Mouse (Mus musculus): ENCODE data around the gene Cog5. TPM values are rescaled to one million over a fixed set of nuclear protein-coding genes. Genes with fewer than 3 reads are reported as not detected.

Cog5 gene
- total RNA-seq, 2 experiments from 2014 or later: 42.1 to 47.9 TPM

DNA sequence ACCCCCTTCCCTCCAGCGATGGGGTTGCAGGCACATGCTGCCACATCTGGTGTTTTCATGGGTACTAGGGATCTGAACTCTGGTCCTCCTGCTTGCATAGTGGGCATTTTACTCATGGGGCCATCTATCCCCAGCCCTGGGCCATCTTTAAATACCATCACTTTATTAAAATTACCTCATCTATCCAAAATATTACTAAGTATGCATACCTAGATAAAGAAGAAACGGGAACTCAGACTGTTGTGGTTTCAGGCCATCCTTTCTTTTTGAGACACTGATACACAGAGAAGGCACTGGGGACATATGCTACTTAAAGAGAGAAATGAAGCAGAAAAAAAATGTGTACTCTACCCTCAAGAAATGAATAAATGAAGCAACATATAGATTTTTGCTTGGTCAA is 331.8 kb downstream of the Cog5 start:
- no peak for DNase-seq (ENCODE audit: extremely low spot score in 1 of 2, low spot score in 2 of 2)

More for the DNA sequence above, 331.8 kb downstream of the Cog5 start:
- intact Hi-C loops (cut with DNase I): no loop called here

Other genes with a start within 250 kb of the Cog5 start
- gene Cbll1, start 155.3 kb upstream of the Cog5 start, total RNA-seq (2021): 10 to 100 TPM; 22.5 to 22.6 TPM
- gene Slc26a4, start 94.9 kb upstream of the Cog5 start, total RNA-seq (2021): 1 to 10 TPM in 1 of 2 experiments, under 1 TPM in 1; 0.84 to 1.3 TPM
- 10 to 100 TPM; 22.6 to 24.5 TPM for gene Bcap29, start 20.2 kb upstream of the Cog5 start, total RNA-seq (2021)
- 1 to 10 TPM; 7.9 to 9.1 TPM for gene Dus4l, start within 50 bp of the Cog5 start, total RNA-seq (2021)
- gene Gpr22, start 59.1 kb downstream of the Cog5 start, total RNA-seq (2021): 10 to 100 TPM; 40.1 to 41.7 TPM